12 mouse cellular contexts compared by ENCODE assay signal in genomic region chr1:55575916-55576315, GRCm38 (mm10).
DNase-seq lines count a peak whose midpoint lies in the region; ATAC-seq lines count a peak whose summit lies in the region.
"Had no signal": no experiment of that assay in that cellular context is flagged by ENCODE, and none has a peak within 500 bp of the region (broad histone marks: within the 10 kb centered on the region; RNA-seq: fewer than 3 reads in every experiment).

No protein-coding gene starts in this region.

- H3K27ac ChIP-seq in stomach, embryonic 16.5 days (ENCODE audit: low read length) = no peak overlapping the region
- H3K27ac ChIP-seq: hindbrain, embryonic 10.5 days; limb, embryonic 15.5 days; neural tube, embryonic 13.5 days had no signal

- H3K4me2 ChIP-seq in stomach, embryonic 16.5 days (ENCODE audit: low read depth, low read length) = no peak overlapping the region
- H3K4me2 ChIP-seq: limb, embryonic 15.5 days; neural tube, embryonic 13.5 days had no signal

- no peak overlapping the region for H3K9ac ChIP-seq in stomach, embryonic 16.5 days (ENCODE audit: low read length)
- H3K9ac ChIP-seq: limb, embryonic 15.5 days; neural tube, embryonic 13.5 days had no signal

- no peak overlapping the region for H3K4me3 ChIP-seq in stomach, embryonic 16.5 days (replicated peaks; ENCODE audit: low read length)
- H3K4me3 ChIP-seq: hindbrain, embryonic 10.5 days; limb, embryonic 15.5 days; neural tube, embryonic 13.5 days had no signal

- H3K36me3 ChIP-seq in stomach, embryonic 16.5 days (ENCODE audit: control insufficient read depth, insufficient read depth, low read length) = no peaks in the 10 kb centered on the region
- H3K36me3 ChIP-seq: hindbrain, embryonic 10.5 days; limb, embryonic 15.5 days; neural tube, embryonic 13.5 days had no signal

- H3K4me1 ChIP-seq in stomach, embryonic 16.5 days (ENCODE audit: control insufficient read depth, insufficient read depth, low read length) = peaks cover 9% of the 10 kb centered on the region
- H3K4me1 ChIP-seq: hindbrain, embryonic 10.5 days; limb, embryonic 15.5 days; neural tube, embryonic 13.5 days had no signal

- H3K9me3 ChIP-seq in stomach, embryonic 16.5 days (replicated peaks; ENCODE audit: control insufficient read depth, low read length) = no peaks in the 10 kb centered on the region
- H3K9me3 ChIP-seq: hindbrain, embryonic 10.5 days; limb, embryonic 15.5 days; neural tube, embryonic 13.5 days had no signal

- no peaks in the 10 kb centered on the region for H3K27me3 ChIP-seq in stomach, embryonic 16.5 days (ENCODE audit: control insufficient read depth, insufficient read depth, low read length)
- H3K27me3 ChIP-seq: limb, embryonic 15.5 days; neural tube, embryonic 13.5 days had no signal

- ATAC-seq in stomach, embryonic 16.5 days (ENCODE audit: insufficient read depth, low FRiP score) = peak; percentile 69; the same call in 1 of the 2 replicates
- ATAC-seq: activated CD4-positive, CD25-positive, alpha-beta regulatory T cell, adult 4 months had no signal

- 31% methylated on average over 2 of the region's 2 CpGs for WGBS in stomach, embryonic 16.5 days

- DNase-seq in right cerebral cortex, adult 18-20 months = peak; percentile 47
- DNase-seq in right cerebral cortex, postnatal 14 days = no peak
- DNase-seq in adrenal gland, postnatal 14 days = peak; percentile 70
- DNase-seq in heart, postnatal 25 days (ENCODE audit: low spot score) = peak; percentile 59
- no peak for DNase-seq in layer of hippocampus, postnatal 10 days (ENCODE audit: low spot score in 2 of 2)
- DNase-seq in cerebellum, postnatal 10 days = no peak
- DNase-seq: thymus, postnatal 25 days had no signal

- intact Hi-C loops in heart, postnatal 25 days (cut with DNase I) = loop anchor here (10.0 kb wide), 1 partner anchor 171 kb away; the partner anchor contains the start of gene Plcl1

Comparison
In these comparisons a context has a peak if more than half of its experiments do, and no peak if none do; other contexts are left out.
1. DNase-seq: peak in right cerebral cortex, adult 18-20 months (single experiment), adrenal gland, postnatal 14 days (single experiment) and heart, postnatal 25 days (single experiment); none in right cerebral cortex, postnatal 14 days (single experiment), layer of hippocampus, postnatal 10 days (0 of 2) and cerebellum, postnatal 10 days (0 of 2).